Mouse (Mus musculus) spleen, adult 12 weeks (tissue): ENCODE measurements around the gene Dcp1b.
"Not testable (repeated sequence)": the region's sequence is repeated elsewhere in the genome, so short reads cannot be mapped to it uniquely, and the experiment has no call there.

Experiments
- DNase-seq: peaks from one replicate; pipeline ENCODE4 v3.0.0; 2022; ENCODE audit warnings: low spot score

Dcp1b gene

GRCm38 (mm10) chr6:119194601-119195000 lies 19.5 kb downstream of the Dcp1b start:
- DNase-seq, result no peak

GRCm38 (mm10) chr6:119196382-119197305 lies 21.6 kb downstream of the Dcp1b start, which contains the start of gene Cacna1c:
Gene Cacna1c, minus strand, starts transcription at chr6:119196418.
- DNase-seq, result no peak

- DNase-seq, result no peak
Observed at GRCm38 (mm10) chr6:119198534-119199273, 23.7 kb downstream of the Dcp1b start.

GRCm38 (mm10) chr6:119199274-119199879 lies 24.3 kb downstream of the Dcp1b start:
- DNase-seq, result no peak

GRCm38 (mm10) chr6:119200362-119200761 lies 25.3 kb downstream of the Dcp1b start:
- no peak for DNase-seq

GRCm38 (mm10) chr6:119201575-119201974 lies 26.5 kb downstream of the Dcp1b start:
- DNase-seq, result no peak

- no peak for DNase-seq
Observed at GRCm38 (mm10) chr6:119204286-119204685, 29.2 kb downstream of the Dcp1b start.

- no peak for DNase-seq
Observed at GRCm38 (mm10) chr6:119204915-119205314, 29.9 kb downstream of the Dcp1b start.

GRCm38 (mm10) chr6:119206006-119206405 lies 31.0 kb downstream of the Dcp1b start:
- not testable (repeated sequence) for DNase-seq

- DNase-seq, result no peak
Observed at GRCm38 (mm10) chr6:119213375-119213774, 38.3 kb downstream of the Dcp1b start.

- DNase-seq, result no peak
Observed at GRCm38 (mm10) chr6:119214190-119214589, 39.1 kb downstream of the Dcp1b start.

- DNase-seq, result no peak
Observed at GRCm38 (mm10) chr6:119215040-119215613, 40.1 kb downstream of the Dcp1b start.

GRCm38 (mm10) chr6:119217661-119218060 lies 42.6 kb downstream of the Dcp1b start:
- no peak for DNase-seq

GRCm38 (mm10) chr6:119218591-119218990 lies 43.5 kb downstream of the Dcp1b start:
- no peak for DNase-seq

- no peak for DNase-seq
Observed at GRCm38 (mm10) chr6:119219237-119219870, 44.3 kb downstream of the Dcp1b start.

- DNase-seq, result peak; percentile 5
Observed at GRCm38 (mm10) chr6:119220297-119220696, 45.2 kb downstream of the Dcp1b start.

- DNase-seq, result no peak
Observed at GRCm38 (mm10) chr6:119224451-119225195, 49.6 kb downstream of the Dcp1b start.

GRCm38 (mm10) chr6:119225226-119225625 lies 50.2 kb downstream of the Dcp1b start:
- DNase-seq, result no peak

GRCm38 (mm10) chr6:119225731-119226130 lies 50.7 kb downstream of the Dcp1b start:
- no peak for DNase-seq

- no peak for DNase-seq
Observed at GRCm38 (mm10) chr6:119227001-119227400, 51.9 kb downstream of the Dcp1b start.
